In the genomic region with DNA sequence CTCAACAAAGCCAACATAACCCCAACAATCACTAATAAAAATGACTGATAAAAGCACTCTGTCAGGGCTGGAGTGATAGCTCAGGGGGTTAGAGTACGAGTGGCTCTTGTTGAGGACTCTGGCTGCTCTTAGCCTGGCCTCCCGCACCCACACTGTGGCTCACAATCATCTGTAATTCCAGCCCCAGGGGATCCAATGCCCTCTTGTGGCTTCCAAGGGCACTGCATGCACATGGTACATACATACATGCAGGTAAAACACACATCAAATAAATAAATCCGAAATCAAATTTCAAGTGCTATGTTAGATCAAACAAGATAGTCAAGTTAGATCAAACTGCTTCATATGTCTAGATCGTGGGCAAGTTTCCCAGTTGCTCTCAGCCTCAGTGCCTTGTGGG, we compare ENCODE assay signal across 9 mouse cellular contexts. TPM values are rescaled to one million over a fixed set of nuclear protein-coding genes. Genes with fewer than 3 reads are reported as not detected.
A peak's percentile ranks its signal among the peaks of the same experiment; 100 is the strongest.
DNase-seq lines count a peak whose midpoint lies in the region; ATAC-seq and TF ChIP-seq lines count a peak whose summit lies in the region.
"Had no signal": no experiment of that assay in that cellular context is flagged by ENCODE, and none has a peak within 500 bp of the region (broad histone marks: within the 10 kb centered on the region; RNA-seq: fewer than 3 reads in every experiment).

No protein-coding gene starts in this region.

- H3K36me3 ChIP-seq in forebrain, embryonic 14.5 days (ENCODE audit: control insufficient read depth, insufficient read depth, low read length) = peaks cover 55% of the 10 kb centered on the region
- H3K36me3 ChIP-seq in forebrain, embryonic 12.5 days (replicated peaks) = peaks cover 65% of the 10 kb centered on the region
- H3K36me3 ChIP-seq in midbrain, postnatal 0 days (ENCODE audit: insufficient read depth, low read length) = peaks cover 49% of the 10 kb centered on the region
- H3K36me3 ChIP-seq in midbrain, embryonic 13.5 days = peaks cover 65% of the 10 kb centered on the region
- H3K36me3 ChIP-seq in hindbrain, postnatal 0 days (ENCODE audit: insufficient read depth, low read length) = peaks cover 35% of the 10 kb centered on the region

- H3K27me3 ChIP-seq in forebrain, embryonic 14.5 days (replicated peaks; ENCODE audit: control insufficient read depth, insufficient read depth, low read length) = no peaks in the 10 kb centered on the region
- H3K27me3 ChIP-seq in forebrain, embryonic 12.5 days = no peaks in the 10 kb centered on the region
- H3K27me3 ChIP-seq in midbrain, postnatal 0 days (ENCODE audit: insufficient read depth, low read length) = no peaks in the 10 kb centered on the region
- no peaks in the 10 kb centered on the region for H3K27me3 ChIP-seq in midbrain, embryonic 13.5 days
- H3K27me3 ChIP-seq in hindbrain, postnatal 0 days (ENCODE audit: insufficient read depth, low read length) = no peaks in the 10 kb centered on the region

- ATAC-seq in forebrain, embryonic 14.5 days = no peak
- ATAC-seq in forebrain, embryonic 12.5 days (ENCODE audit: low FRiP score) = no peak
- ATAC-seq in midbrain, postnatal 0 days (ENCODE audit: low FRiP score) = no peak
- no peak for ATAC-seq in midbrain, embryonic 13.5 days
- ATAC-seq in hindbrain, postnatal 0 days = no peak

- peak; percentile 74 for TF ChIP-seq CTCF in midbrain, postnatal 0 days (IDR thresholded peaks at IDR 0.05)
- peak; percentile 77 for TF ChIP-seq CTCF in hindbrain, postnatal 0 days (IDR thresholded peaks at IDR 0.05; ENCODE audit: low read depth)

- H3K9ac ChIP-seq in forebrain, embryonic 14.5 days (ENCODE audit: low read length) = no peak overlapping the region
- H3K9ac ChIP-seq in forebrain, embryonic 12.5 days = no peak overlapping the region
- H3K9ac ChIP-seq in midbrain, postnatal 0 days (replicated peaks; ENCODE audit: low read length, poor library complexity, severe bottlenecking) = no peak overlapping the region
- H3K9ac ChIP-seq in midbrain, embryonic 13.5 days (replicated peaks) = no peak overlapping the region
- H3K9ac ChIP-seq in hindbrain, postnatal 0 days (replicated peaks; ENCODE audit: low read length) = no peak overlapping the region

- no peak overlapping the region for H3K4me3 ChIP-seq in forebrain, embryonic 14.5 days (ENCODE audit: low read depth, low read length)
- H3K4me3 ChIP-seq in forebrain, embryonic 12.5 days (replicated peaks) = no peak overlapping the region
- no peak overlapping the region for H3K4me3 ChIP-seq in midbrain, postnatal 0 days (ENCODE audit: low read depth, low read length)
- no peak overlapping the region for H3K4me3 ChIP-seq in midbrain, embryonic 13.5 days (replicated peaks)
- no peak overlapping the region for H3K4me3 ChIP-seq in hindbrain, postnatal 0 days (ENCODE audit: low read length)
- H3K4me3 ChIP-seq: myocyte had no signal

- DNase-seq in forebrain, embryonic 14.5 days (ENCODE audit: low spot score) = peak; percentile 26
- peak; percentile 31 for DNase-seq in midbrain, postnatal 0 days (ENCODE audit: low spot score)
- peak; percentile 53 for DNase-seq in hindbrain, postnatal 0 days (ENCODE audit: low spot score)
- DNase-seq in skeletal muscle tissue, adult 2 months (ENCODE audit: low read depth, low spot score) = peak; percentile 24
- no peak for DNase-seq in ovary, postnatal 14 days (ENCODE audit: low spot score)
- no peak for DNase-seq in cerebellum, adult 11 months

- no peaks in the 10 kb centered on the region for H3K9me3 ChIP-seq in forebrain, embryonic 14.5 days (replicated peaks; ENCODE audit: control insufficient read depth, low read length)
- H3K9me3 ChIP-seq in forebrain, embryonic 12.5 days = no peaks in the 10 kb centered on the region
- no peaks in the 10 kb centered on the region for H3K9me3 ChIP-seq in midbrain, postnatal 0 days (ENCODE audit: low read length)
- no peaks in the 10 kb centered on the region for H3K9me3 ChIP-seq in midbrain, embryonic 13.5 days
- H3K9me3 ChIP-seq in hindbrain, postnatal 0 days (ENCODE audit: low read length) = no peaks in the 10 kb centered on the region

- H3K27ac ChIP-seq in forebrain, embryonic 14.5 days (ENCODE audit: low read depth, low read length) = no peak overlapping the region
- no peak overlapping the region for H3K27ac ChIP-seq in forebrain, embryonic 12.5 days
- H3K27ac ChIP-seq in midbrain, postnatal 0 days (ENCODE audit: low read depth, low read length) = no peak overlapping the region
- no peak overlapping the region for H3K27ac ChIP-seq in midbrain, embryonic 13.5 days
- H3K27ac ChIP-seq in hindbrain, postnatal 0 days = no peak overlapping the region

- 86% methylated on average over 4 of the region's 4 CpGs for WGBS in forebrain, embryonic 14.5 days
- WGBS in forebrain, embryonic 12.5 days = 86% methylated on average over 4 of the region's 4 CpGs
- 83% methylated on average over 4 of the region's 4 CpGs for WGBS in midbrain, postnatal 0 days
- WGBS in midbrain, embryonic 13.5 days = 80% methylated on average over 4 of the region's 4 CpGs
- WGBS in hindbrain, postnatal 0 days = 75% methylated on average over 4 of the region's 4 CpGs

- 0 out of 2 replicates have a peak, but pooled peaks cover 4% of the 10 kb centered on the region for H3K4me1 ChIP-seq in forebrain, embryonic 14.5 days (ENCODE audit: control insufficient read depth, insufficient read depth, low read length)
- H3K4me1 ChIP-seq in forebrain, embryonic 12.5 days = peaks cover 13% of the 10 kb centered on the region
- H3K4me1 ChIP-seq in midbrain, postnatal 0 days (ENCODE audit: insufficient read depth, low read length) = no peaks in the 10 kb centered on the region
- H3K4me1 ChIP-seq in midbrain, embryonic 13.5 days (replicated peaks) = peaks cover 14% of the 10 kb centered on the region
- H3K4me1 ChIP-seq in hindbrain, postnatal 0 days (ENCODE audit: insufficient read depth, low read length) = no peaks in the 10 kb centered on the region

- no peak overlapping the region for H3K4me2 ChIP-seq in forebrain, embryonic 14.5 days (ENCODE audit: low read length)
- no peak overlapping the region for H3K4me2 ChIP-seq in forebrain, embryonic 12.5 days
- H3K4me2 ChIP-seq in midbrain, postnatal 0 days (ENCODE audit: low read depth, low read length, poor library complexity, severe bottlenecking) = no peak overlapping the region
- no peak overlapping the region for H3K4me2 ChIP-seq in midbrain, embryonic 13.5 days (replicated peaks)
- no peak overlapping the region for H3K4me2 ChIP-seq in hindbrain, postnatal 0 days (ENCODE audit: low read depth, low read length)

RNA-seq across cellular contexts. Expression of gene Bbs1, which starts 1.7 kb away (rescaled TPM):
- polyA plus RNA-seq in forebrain, embryonic 14.5 days (2014; fragmentation: Nextera tagmentation; extraction: Ambion mirVana) = 9.0 and 14.5 TPM in 2 replicates
- 6.8 and 8.0 TPM in 2 replicates for polyA plus RNA-seq in forebrain, embryonic 12.5 days (2016; fragmentation: Nextera tagmentation; extraction: Ambion mirVana)
- 31.8 and 40.6 TPM in 2 replicates for total RNA-seq in midbrain, postnatal 0 days (2014; rRNA removed)
- polyA plus RNA-seq in midbrain, postnatal 0 days (2015; fragmentation: Nextera tagmentation; extraction: Ambion mirVana) = 9.0 and 10.2 TPM in 2 replicates
- 12.6 and 12.8 TPM in 2 replicates for polyA plus RNA-seq in midbrain, embryonic 13.5 days (2015; fragmentation: Nextera tagmentation; extraction: Ambion mirVana)
- 17.9 and 37.6 TPM in 2 replicates for total RNA-seq in hindbrain, postnatal 0 days (2014; rRNA removed)
- 7.3 and 9.1 TPM in 2 replicates for polyA plus RNA-seq in hindbrain, postnatal 0 days (2015; fragmentation: Nextera tagmentation; extraction: Ambion mirVana)

RNA-seq across cellular contexts. Expression of gene Dpp3, which starts 20.0 kb away (rescaled TPM):
- polyA plus RNA-seq in forebrain, embryonic 14.5 days (2014; fragmentation: Nextera tagmentation; extraction: Ambion mirVana) = 100.0 and 103 TPM in 2 replicates
- polyA plus RNA-seq in forebrain, embryonic 12.5 days (2016; fragmentation: Nextera tagmentation; extraction: Ambion mirVana) = 159 and 170 TPM in 2 replicates
- 84.6 and 94.7 TPM in 2 replicates for total RNA-seq in midbrain, postnatal 0 days (2014; rRNA removed)
- polyA plus RNA-seq in midbrain, postnatal 0 days (2015; fragmentation: Nextera tagmentation; extraction: Ambion mirVana) = 87.7 and 96.3 TPM in 2 replicates
- 143 TPM in 2 replicates for polyA plus RNA-seq in midbrain, embryonic 13.5 days (2015; fragmentation: Nextera tagmentation; extraction: Ambion mirVana)
- total RNA-seq in hindbrain, postnatal 0 days (2014; rRNA removed) = 94.0 and 111 TPM in 2 replicates
- 78.3 and 79.2 TPM in 2 replicates for polyA plus RNA-seq in hindbrain, postnatal 0 days (2015; fragmentation: Nextera tagmentation; extraction: Ambion mirVana)

RNA-seq across cellular contexts. Expression of gene Zdhhc24, which starts 29.6 kb away (rescaled TPM):
- polyA plus RNA-seq in forebrain, embryonic 14.5 days (2014; fragmentation: Nextera tagmentation; extraction: Ambion mirVana) = 11.4 and 12.9 TPM in 2 replicates
- polyA plus RNA-seq in forebrain, embryonic 12.5 days (2016; fragmentation: Nextera tagmentation; extraction: Ambion mirVana) = 17.4 and 17.5 TPM in 2 replicates
- total RNA-seq in midbrain, postnatal 0 days (2014; rRNA removed) = 24.0 and 29.8 TPM in 2 replicates
- polyA plus RNA-seq in midbrain, postnatal 0 days (2015; fragmentation: Nextera tagmentation; extraction: Ambion mirVana) = 17.2 and 18.1 TPM in 2 replicates
- polyA plus RNA-seq in midbrain, embryonic 13.5 days (2015; fragmentation: Nextera tagmentation; extraction: Ambion mirVana) = 22.7 and 24.1 TPM in 2 replicates
- total RNA-seq in hindbrain, postnatal 0 days (2014; rRNA removed) = 29.1 and 30.7 TPM in 2 replicates
- polyA plus RNA-seq in hindbrain, postnatal 0 days (2015; fragmentation: Nextera tagmentation; extraction: Ambion mirVana) = 17.4 and 20.9 TPM in 2 replicates

RNA-seq across cellular contexts. Expression of gene Actn3, which starts 30.4 kb away (rescaled TPM):
- polyA plus RNA-seq in forebrain, embryonic 14.5 days (2014; fragmentation: Nextera tagmentation; extraction: Ambion mirVana) = 0.78 and 0.88 TPM in 2 replicates
- polyA plus RNA-seq in forebrain, embryonic 12.5 days (2016; fragmentation: Nextera tagmentation; extraction: Ambion mirVana) = 1.2 and 1.3 TPM in 2 replicates
- total RNA-seq in midbrain, postnatal 0 days (2014; rRNA removed) = 4.5 and 5.3 TPM in 2 replicates
- polyA plus RNA-seq in midbrain, postnatal 0 days (2015; fragmentation: Nextera tagmentation; extraction: Ambion mirVana) = 3.8 and 4.4 TPM in 2 replicates
- 1.2 and 1.4 TPM in 2 replicates for polyA plus RNA-seq in midbrain, embryonic 13.5 days (2015; fragmentation: Nextera tagmentation; extraction: Ambion mirVana)
- total RNA-seq in hindbrain, postnatal 0 days (2014; rRNA removed) = 6.8 and 8.4 TPM in 2 replicates
- polyA plus RNA-seq in hindbrain, postnatal 0 days (2015; fragmentation: Nextera tagmentation; extraction: Ambion mirVana) = 3.8 and 3.9 TPM in 2 replicates

RNA-seq across cellular contexts. Expression of gene Peli3, which starts 34.8 kb away (rescaled TPM):
- 4.9 and 7.8 TPM in 2 replicates for polyA plus RNA-seq in forebrain, embryonic 14.5 days (2014; fragmentation: Nextera tagmentation; extraction: Ambion mirVana)
- polyA plus RNA-seq in forebrain, embryonic 12.5 days (2016; fragmentation: Nextera tagmentation; extraction: Ambion mirVana) = 4.3 and 5.2 TPM in 2 replicates
- total RNA-seq in midbrain, postnatal 0 days (2014; rRNA removed) = 10.9 and 24.4 TPM in 2 replicates
- 8.4 and 8.6 TPM in 2 replicates for polyA plus RNA-seq in midbrain, postnatal 0 days (2015; fragmentation: Nextera tagmentation; extraction: Ambion mirVana)
- polyA plus RNA-seq in midbrain, embryonic 13.5 days (2015; fragmentation: Nextera tagmentation; extraction: Ambion mirVana) = 8.8 and 10.8 TPM in 2 replicates
- total RNA-seq in hindbrain, postnatal 0 days (2014; rRNA removed) = 11.9 and 13.4 TPM in 2 replicates
- polyA plus RNA-seq in hindbrain, postnatal 0 days (2015; fragmentation: Nextera tagmentation; extraction: Ambion mirVana) = 8.1 and 8.6 TPM in 2 replicates

Comparison
In these comparisons a context has a peak if more than half of its experiments do, and no peak if none do; other contexts are left out.
1. DNase-seq: peak in forebrain, embryonic 14.5 days (single experiment), midbrain, postnatal 0 days (single experiment), hindbrain, postnatal 0 days (single experiment) and skeletal muscle tissue, adult 2 months (single experiment); none in ovary, postnatal 14 days (single experiment) and cerebellum, adult 11 months (single experiment).